Mouse (Mus musculus): ENCODE measurements around the gene Eef1g.
"Not testable (repeated sequence)": the region's sequence is repeated elsewhere in the genome, so short reads cannot be mapped to it uniquely, and the experiment has no call there.

The Eef1g gene

GRCm38 (mm10) chr19:8987816-8988215 lies 21.0 kb downstream of the Eef1g start:
- DNase-seq, result peak in 1 of 2 experiments; percentile 34

GRCm38 (mm10) chr19:8988346-8989065 lies 21.7 kb downstream of the Eef1g start:
- no peak for DNase-seq

DNA sequence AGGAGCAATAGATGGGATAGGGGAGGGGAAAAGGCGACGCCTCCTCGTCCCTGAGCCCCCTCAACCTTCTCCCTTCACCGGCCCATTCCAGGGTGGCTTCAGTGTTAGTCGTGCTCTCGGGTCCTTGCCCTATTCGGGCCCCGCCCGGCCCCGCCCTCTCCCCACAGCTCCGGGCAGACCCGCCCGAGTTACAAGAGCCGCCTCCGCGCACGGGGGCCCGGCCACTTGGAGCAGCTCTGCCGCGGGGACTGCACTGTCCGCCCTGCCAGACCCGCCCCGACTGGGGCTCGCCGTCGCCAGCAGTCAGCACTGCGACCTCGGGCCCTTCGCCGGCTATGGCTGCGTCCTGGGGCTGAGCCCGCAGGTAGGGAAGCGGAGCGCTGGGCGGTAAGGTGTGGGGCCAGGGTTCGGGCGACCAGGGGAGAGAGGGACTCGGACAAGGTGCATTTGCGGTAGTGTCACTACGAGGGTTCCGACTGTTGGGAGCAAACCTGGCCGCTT lies 22.3 kb downstream of the Eef1g start, which contains the start of gene Ahnak:
Ahnak (plus strand) TSS at position 219 of the 501 bp plus-strand sequence.
- DNase-seq, result peak; percentile 34 to 42

DNA sequence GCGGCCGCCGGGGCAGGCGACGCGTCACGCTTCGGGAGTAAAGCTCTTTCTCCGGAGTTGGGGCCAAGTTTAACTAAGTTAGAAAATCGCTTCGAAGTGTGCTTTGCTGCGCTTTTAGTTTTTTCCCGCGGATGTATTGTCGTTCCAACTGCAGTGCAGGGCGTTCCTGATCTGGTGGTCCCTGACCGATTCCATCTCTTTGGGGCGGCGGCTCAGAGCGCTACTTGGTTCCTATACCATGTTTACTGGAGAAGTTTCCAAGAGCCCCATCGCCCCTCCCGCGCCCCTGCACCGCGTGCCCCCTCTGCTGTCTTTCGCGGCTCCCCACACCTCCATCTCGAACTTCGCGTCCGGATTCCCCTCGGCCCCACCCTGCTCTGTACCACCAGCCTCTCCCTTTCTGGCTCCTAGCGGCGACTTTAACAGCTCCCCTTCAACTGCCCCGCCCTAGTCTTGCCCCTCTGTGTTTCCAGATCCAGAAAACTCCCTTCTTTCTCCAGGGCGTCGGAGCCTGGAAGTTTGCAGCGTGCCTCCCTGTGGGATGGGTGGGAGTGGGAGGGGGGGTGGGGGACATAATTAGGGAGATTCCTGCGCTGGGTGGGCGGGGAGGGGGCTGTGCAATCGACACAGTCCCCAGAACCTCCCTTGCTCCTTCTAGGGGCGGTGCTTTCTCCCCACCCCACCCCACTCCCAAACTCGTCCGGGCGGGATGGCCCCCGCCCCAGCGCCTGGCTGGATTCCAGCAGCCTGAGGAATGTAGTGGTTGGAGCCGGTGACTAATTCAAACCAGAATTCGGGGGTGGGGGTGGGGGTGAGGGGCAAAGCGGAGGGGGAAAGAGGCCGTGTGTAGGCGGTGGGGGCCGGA lies 23.0 kb downstream of the Eef1g start:
- DNase-seq, result peak in 1 of 2 experiments; percentile 48

GRCm38 (mm10) chr19:8990432-8991102 lies 23.7 kb downstream of the Eef1g start:
- no peak for DNase-seq

GRCm38 (mm10) chr19:8991245-8991870 lies 24.5 kb downstream of the Eef1g start:
- DNase-seq, result no peak

DNA sequence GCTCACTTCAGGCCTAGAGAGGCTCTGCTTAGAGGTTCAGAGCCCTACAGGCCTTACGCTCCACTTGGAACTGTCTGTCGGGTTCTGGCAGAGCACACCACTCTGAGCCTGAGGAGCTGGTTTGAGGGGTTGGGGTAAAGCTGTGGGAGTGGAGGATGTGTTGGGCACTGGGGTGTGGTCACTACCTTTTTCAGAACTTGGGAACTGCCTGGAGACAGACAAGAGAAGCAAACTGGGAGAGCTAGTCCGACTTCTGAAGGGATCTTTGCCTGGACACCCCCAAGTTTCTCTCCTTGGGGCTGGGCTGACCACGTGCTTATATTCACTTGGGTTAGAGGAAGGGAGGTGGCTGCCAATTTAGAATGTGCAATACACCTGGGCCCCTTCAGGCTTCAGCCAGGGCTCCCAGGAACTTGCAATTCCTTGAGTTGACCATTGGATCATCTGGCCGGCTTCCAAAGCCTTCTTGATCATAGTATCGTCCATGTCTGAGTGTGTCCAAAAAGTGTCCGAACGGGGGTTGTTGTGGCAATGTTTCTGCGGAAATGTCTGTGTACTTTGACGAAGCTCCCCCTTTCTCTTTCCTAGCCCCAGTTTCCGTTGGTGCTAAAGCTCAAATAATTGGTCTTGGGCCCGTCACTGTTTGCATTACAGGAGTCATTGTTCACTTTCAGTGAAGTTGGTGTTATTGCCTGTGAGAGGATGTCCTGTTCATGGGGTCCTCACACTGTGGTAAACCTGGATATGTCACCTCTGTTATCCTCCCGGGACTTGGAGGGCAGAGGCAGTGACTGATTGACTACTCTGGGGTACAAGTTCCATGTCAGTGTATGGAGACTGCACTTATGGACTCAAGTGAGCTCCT lies 25.3 kb downstream of the Eef1g start:
- DNase-seq, result peak in 1 of 2 experiments; percentile 52

DNA sequence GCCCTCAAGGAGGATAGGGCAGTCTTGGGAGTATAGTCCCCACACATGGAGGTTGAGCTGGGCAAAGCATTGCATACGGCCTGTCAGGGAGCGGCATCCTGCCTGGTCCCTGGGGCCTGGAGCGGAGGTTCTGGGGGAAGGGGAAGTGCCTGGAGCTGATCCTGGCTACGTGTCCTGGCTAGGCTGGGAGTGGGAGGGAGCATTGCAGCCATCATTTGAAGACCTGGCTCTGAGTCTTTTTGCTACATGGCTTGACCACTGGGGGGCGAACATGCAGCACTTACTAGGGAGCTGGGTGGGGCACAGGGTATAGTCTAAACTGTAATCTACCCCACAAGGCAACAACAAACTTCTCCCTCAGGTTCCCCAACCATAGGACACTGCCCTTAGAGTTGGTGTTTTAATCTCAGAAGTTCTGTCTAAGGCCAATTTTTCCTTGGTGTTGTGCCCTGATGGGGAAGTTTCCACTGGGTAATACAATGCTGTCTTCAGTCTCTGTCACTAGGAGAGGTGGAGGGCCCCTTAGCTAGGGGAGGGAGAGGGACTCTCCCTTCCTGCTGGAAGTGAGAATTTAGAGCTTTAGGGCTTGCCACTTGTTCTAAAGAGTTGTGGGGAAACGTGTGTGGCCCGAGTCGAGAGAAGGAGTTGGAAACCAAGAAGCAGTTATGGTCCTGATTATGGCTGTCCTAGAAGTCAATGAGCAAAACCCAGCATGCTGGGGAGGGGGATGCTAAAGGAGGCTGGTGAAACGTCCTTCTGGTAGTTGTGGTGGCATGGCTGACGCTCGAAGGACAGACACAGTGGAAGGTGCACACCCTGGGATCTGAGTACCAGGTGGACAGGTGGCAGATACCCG lies 26.2 kb downstream of the Eef1g start:
- peak; percentile 82 to 90 for DNase-seq

GRCm38 (mm10) chr19:8993625-8993912 lies 26.7 kb downstream of the Eef1g start:
- no peak for DNase-seq

DNA sequence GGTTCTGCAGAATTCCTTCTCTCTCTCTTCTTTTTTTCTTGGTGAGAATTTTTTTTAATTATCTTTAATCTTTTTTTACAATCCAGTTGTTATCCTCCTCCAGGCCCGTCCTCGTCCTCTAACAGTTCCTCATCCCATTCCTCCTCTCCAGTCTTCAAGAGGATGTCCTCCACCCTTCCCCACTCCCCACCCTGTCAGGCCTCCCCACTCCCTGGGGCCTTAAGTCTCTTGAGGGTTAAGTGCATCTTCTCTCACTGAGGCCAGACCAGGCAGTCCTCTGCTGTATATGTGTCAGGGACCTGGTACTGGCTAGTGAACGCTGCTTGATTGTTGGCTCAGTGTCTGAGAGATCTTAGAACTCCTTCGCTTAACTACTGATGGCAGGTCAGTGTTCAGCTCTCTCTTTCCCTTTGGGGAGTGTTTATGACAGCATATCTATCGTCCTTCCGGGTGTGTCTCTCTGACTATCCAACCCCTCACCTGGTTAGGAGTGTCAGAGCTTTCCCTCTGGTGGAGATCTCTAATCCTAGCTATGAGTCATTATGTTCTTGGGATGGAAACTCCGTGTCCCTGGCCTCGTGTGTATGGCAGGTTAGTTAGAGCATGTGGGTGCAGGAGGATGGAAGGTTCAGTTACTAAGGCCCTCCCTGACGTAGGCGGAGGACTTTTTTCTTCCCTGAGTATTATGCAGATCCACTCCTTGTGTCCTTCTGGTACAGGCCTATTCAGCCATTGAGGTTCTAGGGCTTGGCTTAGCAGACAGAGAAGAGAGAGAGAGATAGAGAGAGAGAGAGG lies 28.2 kb downstream of the Eef1g start:
- DNase-seq, result no peak

GRCm38 (mm10) chr19:8996601-8997000 lies 29.8 kb downstream of the Eef1g start:
- no peak for DNase-seq

- peak in 1 of 2 experiments; percentile 48 for DNase-seq
Measured at GRCm38 (mm10) chr19:8997546-8997945, 30.7 kb downstream of the Eef1g start.

GRCm38 (mm10) chr19:8998546-8998945 lies 31.7 kb downstream of the Eef1g start:
- no peak for DNase-seq

GRCm38 (mm10) chr19:8999223-8999622 lies 32.4 kb downstream of the Eef1g start:
- DNase-seq, result no peak

- DNase-seq, result not testable (repeated sequence)
Measured at GRCm38 (mm10) chr19:9006915-9007314, 40.1 kb downstream of the Eef1g start.

DNA sequence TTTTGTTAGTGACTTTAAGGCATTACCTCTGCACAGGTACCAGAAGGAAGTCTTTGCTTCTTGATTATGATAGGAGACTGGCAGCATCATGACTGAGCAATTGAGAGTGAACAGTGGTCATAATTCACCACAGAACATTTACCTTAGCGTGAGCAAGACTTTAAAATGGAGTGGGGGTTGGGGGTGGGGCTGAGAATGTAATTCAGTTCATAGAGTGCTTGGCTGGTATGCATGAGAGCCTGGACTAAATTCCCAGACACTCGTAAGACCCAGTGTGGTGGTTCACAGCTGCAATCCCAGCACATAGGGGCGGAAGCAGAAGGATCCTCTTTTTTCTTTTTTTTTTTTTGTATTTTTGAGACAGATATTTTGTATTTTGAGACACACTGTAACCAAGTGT lies 52.5 kb downstream of the Eef1g start:
- DNase-seq, result no peak

DNA sequence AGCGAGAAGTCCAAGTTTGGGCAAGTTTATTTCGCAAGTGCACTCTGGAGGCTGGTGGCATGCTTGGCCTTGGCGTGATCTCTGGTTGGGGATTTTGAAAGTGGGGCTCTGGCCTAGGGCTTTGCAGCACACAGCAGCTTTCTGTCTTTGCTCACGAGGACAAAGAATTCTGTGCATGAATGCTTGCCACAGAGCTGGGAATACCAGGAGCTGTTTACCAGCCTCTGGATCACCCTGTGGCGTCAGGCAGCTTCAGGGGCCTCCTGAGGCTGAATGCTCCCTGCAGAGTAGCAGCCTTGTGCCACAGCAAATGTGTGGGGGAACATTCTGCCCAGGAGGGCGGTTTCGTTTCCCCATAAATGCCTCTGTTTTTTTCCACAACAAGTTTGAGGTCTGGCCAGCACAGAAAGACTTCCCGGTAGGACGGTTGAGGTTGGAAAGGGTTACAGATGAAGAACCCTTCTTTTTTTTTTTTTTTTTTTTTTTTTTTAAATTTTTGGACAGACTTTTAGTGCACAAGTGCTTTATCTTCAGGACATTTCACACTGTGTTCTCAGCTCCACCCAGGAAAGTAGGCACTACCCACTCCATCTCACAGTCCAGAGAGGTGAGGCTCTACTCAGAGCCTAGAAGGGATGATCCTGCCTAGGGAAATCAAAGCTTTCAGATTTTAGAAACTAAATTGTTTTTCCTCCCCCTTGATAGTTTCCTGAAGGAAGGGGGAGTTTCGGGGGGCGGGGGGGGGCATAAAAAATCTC lies 56.4 kb downstream of the Eef1g start:
- DNase-seq, result no peak

GRCm38 (mm10) chr19:9025562-9026257 lies 58.9 kb downstream of the Eef1g start:
- DNase-seq, result no peak

GRCm38 (mm10) chr19:9026634-9027033 lies 59.8 kb downstream of the Eef1g start:
- peak; percentile 63 to 67 for DNase-seq
